Mouse (Mus musculus) splenic B cell, adult 2 months (primary cell): ENCODE measurements around the gene Aldh4a1.

Experiments
- DNase-seq: peaks from one replicate; pipeline ENCODE4 v3.0.0-alpha.2; 2011; ENCODE audit warnings: low read depth, low spot score
- H3K27me3 ChIP-seq: 2 replicates; pipeline ENCODE4 v1.6.1; 2012; ENCODE audit warnings: mild to moderate bottlenecking, low read length, moderate library complexity, mixed read lengths; ENCODE audit not compliant: control insufficient read depth, poor library complexity, insufficient read depth, severe bottlenecking
- H3K36me3 ChIP-seq: 2 replicates; pipeline ENCODE4 v1.6.1; 2012; ENCODE audit warnings: mild to moderate bottlenecking, low read length, moderate library complexity, mixed read lengths; ENCODE audit not compliant: control insufficient read depth, poor library complexity, insufficient read depth, severe bottlenecking

Gene Aldh4a1

DNA sequence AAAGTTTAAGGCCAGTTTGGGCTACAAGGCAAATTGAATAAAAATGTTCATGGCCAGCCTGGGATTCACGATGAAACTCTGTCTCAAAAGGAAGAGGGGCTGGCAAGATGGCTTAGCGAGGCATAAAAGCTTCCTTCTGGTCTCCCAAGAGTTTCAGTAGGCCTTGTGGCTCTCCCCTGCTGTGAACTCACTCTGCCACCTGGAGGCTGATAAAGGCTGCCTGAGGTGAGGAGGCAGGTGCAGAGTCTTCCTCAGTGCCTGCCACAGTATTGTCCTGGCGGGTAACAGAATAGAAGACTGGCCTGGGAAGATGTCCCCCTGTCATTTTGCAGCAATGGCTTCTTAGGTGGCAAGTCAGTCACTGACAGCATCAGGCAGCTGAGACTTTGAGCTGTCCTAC, 39.8 kb upstream of the Aldh4a1 start:
- H3K36me3 ChIP-seq = no peaks in the 10 kb centered on the region
- no peaks in the 10 kb centered on the region; the same call in 1 of the 2 replicates for H3K27me3 ChIP-seq
- no peak for DNase-seq

DNA sequence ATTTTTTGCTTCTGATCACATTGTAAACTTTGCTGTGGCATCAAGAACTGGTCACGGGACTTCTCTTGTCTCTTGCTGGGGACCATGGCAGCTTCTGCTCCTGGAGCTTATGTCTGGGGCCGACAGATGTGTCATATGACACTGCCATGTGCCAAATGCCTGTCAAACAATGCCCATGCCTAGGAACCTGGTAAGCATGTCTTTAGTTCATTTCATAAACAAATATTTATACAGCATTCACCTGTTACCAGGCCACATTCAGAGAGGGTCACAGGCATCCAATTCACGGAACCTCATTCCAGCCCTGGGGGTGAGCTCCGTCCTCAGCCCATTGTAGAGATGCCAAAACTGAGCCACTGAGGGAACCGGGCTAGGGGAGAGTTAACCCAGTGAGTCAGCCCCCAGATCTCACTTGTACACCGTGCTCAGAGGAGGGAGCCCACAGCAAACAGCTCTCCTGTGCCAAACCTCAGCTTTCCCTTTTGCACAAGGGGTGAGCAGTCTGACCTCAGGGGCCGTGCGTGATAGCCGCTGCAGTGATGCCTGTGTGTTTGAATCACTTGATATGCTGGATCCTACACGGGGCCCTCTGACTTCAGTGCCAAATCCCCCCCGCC, 38.9 kb upstream of the Aldh4a1 start:
- no peaks in the 10 kb centered on the region; the same call in 1 of the 2 replicates for H3K27me3 ChIP-seq
- no peak for DNase-seq
- H3K36me3 ChIP-seq = no peaks in the 10 kb centered on the region

DNA sequence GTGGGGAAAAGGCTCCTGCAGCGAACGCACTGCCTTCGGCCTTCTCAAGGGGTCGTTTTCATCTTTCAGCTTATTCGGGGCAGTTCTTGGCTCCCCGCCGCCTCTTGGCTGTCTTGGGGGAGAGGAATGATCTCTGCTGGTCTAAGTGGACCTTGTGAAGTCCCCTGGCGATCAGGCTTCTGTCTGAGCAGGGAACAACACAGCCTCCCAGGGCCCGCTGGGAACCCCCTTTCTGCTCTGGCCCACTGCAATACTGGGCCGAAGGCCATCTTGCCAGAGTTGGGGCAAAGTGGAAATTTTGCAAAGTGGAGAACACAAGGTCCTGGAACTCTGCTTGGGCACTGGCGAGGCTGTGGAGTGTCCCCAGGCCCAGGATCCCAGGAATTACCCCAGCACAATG, 38.0 kb upstream of the Aldh4a1 start:
- Histone ChIP-seq H3K36me3 (no peaks in the 10 kb centered on the region), H3K27me3 (no peaks in the 10 kb centered on the region; the same call in 1 of the 2 replicates)
- DNase-seq = no peak

DNA sequence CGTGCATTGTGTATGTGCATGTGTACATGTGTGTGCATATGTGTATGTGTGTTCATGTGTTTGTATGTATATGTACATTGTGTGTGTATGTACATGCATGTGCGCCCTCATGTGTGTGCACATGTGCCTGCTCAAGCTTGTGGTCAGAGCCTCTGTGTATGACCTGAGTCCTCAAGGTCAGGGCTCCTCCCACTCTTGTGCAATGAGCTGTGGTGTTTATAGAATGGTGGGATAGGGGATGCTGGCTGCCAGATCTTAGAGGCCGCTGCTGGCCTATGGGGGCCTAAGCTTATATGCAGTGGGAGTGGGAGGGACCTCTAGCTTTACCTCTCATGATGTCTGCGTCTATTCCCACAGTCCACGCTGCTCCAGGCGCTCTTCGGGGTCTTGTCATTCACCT, 37.0 kb upstream of the Aldh4a1 start:
- DNase-seq = no peak
- no peaks in the 10 kb centered on the region for H3K36me3 ChIP-seq
- no peaks in the 10 kb centered on the region; the same call in 1 of the 2 replicates for H3K27me3 ChIP-seq

DNA sequence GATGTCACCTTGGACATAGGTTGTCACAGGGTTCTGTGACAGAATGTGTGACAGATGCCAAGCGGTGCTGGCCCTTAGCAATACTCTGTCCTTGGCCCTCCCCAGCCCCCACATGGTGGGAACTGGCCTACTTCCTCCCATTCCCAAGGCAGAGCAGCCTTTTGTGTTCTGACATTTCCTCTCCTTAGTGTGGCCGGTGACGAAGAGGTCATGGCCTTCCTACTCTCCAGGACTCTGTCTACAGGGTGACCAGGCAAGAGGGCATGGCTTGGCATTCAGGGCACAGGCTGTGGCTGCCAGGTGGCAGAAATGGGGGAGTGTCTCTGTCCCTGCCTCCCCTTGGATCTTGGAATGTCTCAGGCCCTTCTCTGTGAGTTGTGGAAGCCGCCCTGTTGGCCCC, 35.3 kb upstream of the Aldh4a1 start:
- DNase-seq = no peak
- no peaks in the 10 kb centered on the region for H3K27me3 ChIP-seq
- H3K36me3 ChIP-seq = no peaks in the 10 kb centered on the region

DNA sequence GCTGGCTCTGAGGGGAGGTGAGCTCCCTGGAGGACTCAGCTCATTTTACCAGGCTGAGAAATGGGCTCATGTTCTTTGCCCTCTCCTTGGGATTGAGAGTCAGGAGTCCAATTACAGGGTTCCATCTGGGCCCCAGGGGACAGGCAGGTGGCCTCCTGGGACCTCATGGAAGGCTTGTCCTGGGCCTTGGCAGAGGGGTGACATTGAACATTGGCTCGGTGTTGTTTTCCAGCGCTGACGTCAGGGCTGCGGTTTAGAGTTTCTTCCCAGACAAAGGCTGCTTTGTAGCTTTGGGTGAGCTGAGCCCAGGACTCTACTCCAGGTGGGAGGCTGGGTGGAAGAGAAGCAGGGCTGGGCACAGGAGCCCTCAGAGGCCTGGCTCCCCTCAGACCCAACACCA, 34.9 kb upstream of the Aldh4a1 start:
- no peaks in the 10 kb centered on the region for H3K36me3 ChIP-seq
- no peak for DNase-seq

DNA sequence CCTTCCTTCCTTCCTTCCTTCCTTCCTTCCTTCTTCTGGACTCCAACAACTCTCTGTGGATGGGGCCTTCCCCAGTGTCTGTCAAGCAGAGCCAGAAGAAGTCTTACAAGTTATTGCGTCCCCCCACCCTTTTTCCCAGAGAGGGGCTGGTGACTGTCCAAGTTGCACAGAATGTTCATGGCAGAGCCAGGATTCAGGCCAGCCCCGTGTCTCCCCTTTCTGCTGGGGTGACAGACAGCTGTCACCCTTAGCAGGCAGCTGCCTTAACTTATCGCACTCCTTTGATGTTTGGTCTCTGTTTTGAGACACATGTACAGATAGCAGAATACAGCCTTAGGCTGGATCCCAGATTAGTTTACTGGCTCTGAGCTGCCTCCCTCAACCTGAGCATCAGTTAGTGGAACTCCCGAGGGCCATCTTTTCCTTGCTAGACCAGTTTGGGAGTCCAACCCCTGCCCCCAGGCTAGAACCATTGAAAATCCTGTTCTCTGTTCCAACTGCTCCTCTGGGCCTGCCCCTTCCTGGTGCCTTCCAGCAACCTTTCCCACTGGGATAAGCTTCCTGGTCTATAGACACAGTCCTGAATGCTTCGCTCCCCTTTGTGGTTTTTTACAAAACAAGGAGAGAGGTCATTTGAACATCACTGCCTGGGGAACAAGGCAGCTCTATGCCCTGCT, 33.2 kb upstream of the Aldh4a1 start:
- Histone ChIP-seq H3K27me3 (no peaks in the 10 kb centered on the region), H3K36me3 (no peaks in the 10 kb centered on the region)
- DNase-seq = no peak

More for the DNA sequence above, 34.9 kb upstream of the Aldh4a1 start:
- no peaks in the 10 kb centered on the region for H3K27me3 ChIP-seq

DNA sequence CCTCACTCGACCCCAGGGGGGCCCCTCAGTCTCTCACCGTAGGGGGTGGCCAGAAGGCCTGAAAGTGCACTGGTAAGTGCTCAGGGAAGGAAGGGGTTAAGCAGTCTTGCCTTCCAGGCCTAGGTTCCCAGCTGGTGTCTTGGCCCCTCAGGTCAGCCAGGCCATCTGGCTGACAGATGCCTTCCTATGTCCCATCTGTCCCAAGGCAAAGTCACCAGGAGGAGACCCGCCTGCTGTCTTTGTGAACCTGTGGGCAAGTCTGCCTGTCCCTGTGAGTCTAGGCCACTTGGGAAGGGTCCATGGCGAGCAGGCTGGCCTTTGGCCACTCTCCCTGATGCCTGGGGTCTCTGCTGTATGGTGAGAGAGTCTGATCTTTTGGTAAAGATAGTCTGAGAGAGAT, 32.2 kb upstream of the Aldh4a1 start:
- Histone ChIP-seq H3K27me3 (no peaks in the 10 kb centered on the region), H3K36me3 (no peaks in the 10 kb centered on the region)
- DNase-seq = no peak

DNA sequence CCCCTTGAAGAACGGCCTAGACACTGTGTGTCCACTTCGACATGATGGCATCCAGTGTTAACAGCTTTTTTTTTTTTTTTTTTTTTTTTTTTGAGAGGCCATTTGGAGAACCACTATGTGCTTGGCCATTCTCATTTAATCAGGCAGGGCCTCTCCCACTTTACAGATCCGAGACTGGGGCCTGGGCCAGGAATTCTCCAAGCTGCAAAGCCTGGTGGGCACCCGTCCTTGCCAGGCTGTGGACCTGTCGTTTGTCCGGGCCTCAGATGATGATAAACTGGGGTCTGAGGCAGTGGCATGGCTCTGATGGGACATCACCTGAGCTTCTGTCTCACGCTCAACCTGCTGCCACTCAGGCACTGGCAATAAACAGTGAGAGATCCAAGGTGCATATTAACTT, 29.8 kb upstream of the Aldh4a1 start:
- no peak for DNase-seq
- Histone ChIP-seq H3K36me3 (no peaks in the 10 kb centered on the region), H3K27me3 (no peaks in the 10 kb centered on the region)

DNA sequence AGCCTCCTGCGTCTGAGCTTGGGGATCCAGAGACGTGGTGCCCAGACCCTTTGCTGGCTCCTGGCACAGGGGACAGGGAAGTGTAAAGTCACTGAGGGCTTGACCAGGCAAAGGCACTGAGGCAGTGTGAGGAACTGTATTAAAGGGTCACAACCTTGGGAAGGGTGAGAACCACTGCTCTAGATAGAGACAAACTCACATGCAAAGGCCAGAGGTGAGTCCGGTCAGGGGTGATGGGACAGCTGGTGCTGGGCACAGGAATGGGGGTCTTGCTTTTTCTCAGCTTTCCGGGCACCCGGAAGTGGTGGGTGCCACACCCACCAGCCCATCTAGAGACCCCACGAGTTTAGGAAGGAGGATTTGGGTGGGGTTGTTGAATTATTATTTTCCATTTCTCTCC, 29.3 kb upstream of the Aldh4a1 start:
- Histone ChIP-seq H3K36me3 (no peaks in the 10 kb centered on the region), H3K27me3 (no peaks in the 10 kb centered on the region)
- DNase-seq = no peak

DNA sequence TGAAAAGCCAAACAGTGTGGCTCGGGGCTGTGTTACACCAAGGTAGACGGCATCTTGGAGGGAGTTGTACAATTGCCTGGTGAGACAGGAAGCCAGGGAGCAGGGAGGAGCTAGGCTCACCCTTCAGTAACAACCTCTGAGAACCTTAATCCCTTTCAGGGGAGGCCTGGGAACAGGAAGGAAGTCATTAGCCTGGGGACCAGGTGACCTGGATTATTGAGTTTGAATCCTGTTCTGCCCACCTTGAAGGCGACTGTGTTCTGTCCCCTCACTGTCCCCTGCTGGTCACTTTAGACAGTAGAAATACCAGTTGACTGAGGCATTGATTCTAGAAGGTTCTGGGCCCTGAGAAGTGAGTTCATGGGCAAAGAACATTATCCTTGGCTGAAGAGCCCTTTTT, 28.6 kb upstream of the Aldh4a1 start:
- no peaks in the 10 kb centered on the region for H3K36me3 ChIP-seq
- no peak for DNase-seq
- H3K27me3 ChIP-seq = no peaks in the 10 kb centered on the region

DNA sequence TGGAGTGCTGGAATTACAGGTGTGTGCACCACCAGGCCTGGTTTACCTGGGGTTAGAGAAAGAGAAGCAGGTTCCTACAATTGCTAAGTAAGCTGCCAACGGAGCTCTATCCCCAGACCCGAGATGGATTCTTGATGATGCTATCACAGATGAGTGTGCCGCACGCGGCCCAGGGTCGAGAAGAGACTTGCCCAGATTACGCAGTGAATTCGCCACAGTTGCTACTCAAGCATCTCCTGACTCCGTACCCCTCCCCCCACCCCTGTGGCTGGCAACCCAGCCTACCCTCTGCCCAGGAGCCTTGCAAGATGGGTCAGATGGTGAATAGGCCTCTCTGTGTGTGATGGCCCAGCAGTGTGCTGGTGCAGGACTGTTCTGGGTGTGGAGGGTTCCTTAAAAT, 26.0 kb upstream of the Aldh4a1 start:
- no peak for DNase-seq
- Histone ChIP-seq H3K36me3 (no peaks in the 10 kb centered on the region), H3K27me3 (no peaks in the 10 kb centered on the region)

DNA sequence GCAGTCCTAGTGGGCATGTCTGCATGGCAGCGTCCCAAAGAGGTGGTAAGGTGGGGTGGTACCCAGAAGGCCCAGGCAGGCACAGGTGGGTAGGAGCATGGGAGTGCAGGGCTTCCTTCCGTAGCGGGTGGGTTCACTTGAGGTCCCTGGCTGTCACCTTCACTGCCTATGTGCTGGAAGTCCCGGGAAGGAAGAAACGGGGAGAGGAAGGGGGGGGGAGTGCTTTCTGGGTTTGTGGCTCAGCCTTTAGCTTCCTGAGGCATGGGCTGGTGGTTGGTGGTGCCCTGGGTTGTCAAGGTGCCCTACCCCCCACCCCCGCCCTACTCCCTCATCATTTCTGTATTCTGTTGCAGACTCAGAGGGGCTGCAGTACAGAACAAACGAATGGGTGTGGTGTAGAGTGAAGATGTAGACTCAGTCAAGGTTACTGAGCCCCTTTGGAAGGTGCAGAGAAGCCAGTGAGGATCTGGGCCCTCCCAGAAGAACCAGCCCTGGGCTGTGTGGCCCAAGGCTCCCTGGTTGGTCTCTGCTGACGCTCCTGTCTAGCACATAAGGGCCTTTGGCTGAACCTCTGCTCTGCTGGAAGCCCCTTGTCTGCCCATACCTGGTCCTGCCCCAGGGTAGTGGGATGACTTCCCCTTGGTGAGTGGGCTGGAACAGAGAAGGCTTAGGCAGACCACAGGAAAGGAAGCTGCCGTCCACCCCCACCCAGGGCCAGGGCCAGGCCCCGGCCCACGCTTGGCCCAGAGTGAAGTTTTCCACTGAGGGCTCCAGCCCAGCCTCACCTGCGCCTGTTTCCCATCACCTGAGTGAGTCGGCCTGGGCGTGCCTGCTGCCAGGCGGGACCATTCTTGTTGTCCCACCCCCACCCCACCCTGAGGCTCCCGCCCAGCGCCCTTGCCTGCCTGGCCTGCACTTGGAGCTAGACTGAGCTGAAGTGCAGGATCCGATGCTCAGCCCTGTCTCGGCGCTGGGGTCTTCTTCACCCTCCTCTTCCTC, 25.1 kb upstream of the Aldh4a1 start:
- H3K36me3 ChIP-seq = no peaks in the 10 kb centered on the region
- no peak for DNase-seq
- no peaks in the 10 kb centered on the region for H3K27me3 ChIP-seq

DNA sequence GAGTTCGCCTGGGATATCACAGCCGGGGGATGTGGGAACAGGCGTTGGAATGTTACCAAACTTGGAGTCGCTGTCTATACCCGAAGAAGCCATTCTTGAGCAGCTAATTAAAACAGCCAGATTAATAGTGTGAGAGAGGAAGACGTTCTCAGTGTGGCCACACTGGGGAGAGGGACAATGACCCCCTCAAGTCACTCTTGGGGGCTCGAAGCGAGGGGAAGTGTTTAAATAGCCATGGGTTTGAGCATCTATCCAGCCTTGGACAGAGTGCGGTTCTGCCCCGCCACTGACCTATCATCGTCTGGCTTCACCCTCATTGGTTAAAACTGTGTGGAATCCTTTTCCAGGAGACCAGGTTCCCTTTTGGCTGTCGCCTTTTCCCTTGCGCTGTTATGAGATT, 24.3 kb upstream of the Aldh4a1 start:
- Histone ChIP-seq H3K36me3 (no peaks in the 10 kb centered on the region), H3K27me3 (no peaks in the 10 kb centered on the region)
- no peak for DNase-seq

DNA sequence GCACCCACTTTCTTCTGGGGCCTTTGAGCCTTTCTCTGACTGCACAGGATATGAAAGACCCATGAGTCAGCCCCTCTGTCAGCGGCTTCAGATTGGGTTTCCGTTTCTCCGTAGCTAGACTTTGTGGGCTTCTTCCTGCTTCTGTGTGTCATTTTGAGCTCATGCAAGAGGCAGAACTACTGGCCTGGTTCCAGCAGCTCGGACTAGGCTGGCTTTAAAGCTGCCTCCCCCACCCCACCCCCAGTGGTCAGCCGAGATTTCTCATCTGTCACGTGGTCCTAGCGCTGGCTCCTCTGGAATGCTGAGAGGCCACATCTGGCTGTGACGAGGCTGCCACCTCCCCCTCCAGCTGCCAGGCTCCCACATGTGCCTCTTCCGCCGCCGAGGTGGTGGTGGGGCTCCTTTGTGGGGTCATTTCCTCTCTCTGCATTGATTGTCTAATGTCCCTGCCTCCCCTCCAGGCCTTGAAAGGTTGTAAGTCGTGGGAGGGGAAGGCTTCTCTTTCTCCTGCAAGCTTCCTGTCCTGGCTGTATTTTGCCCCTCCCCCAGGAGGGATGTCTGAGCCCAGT, 23.6 kb upstream of the Aldh4a1 start:
- peak; percentile 44 for DNase-seq
- Histone ChIP-seq H3K27me3 (no peaks in the 10 kb centered on the region), H3K36me3 (no peaks in the 10 kb centered on the region)
